Mouse (Mus musculus): ENCODE results near the gene Timm17b.

Gene Timm17b

DNA sequence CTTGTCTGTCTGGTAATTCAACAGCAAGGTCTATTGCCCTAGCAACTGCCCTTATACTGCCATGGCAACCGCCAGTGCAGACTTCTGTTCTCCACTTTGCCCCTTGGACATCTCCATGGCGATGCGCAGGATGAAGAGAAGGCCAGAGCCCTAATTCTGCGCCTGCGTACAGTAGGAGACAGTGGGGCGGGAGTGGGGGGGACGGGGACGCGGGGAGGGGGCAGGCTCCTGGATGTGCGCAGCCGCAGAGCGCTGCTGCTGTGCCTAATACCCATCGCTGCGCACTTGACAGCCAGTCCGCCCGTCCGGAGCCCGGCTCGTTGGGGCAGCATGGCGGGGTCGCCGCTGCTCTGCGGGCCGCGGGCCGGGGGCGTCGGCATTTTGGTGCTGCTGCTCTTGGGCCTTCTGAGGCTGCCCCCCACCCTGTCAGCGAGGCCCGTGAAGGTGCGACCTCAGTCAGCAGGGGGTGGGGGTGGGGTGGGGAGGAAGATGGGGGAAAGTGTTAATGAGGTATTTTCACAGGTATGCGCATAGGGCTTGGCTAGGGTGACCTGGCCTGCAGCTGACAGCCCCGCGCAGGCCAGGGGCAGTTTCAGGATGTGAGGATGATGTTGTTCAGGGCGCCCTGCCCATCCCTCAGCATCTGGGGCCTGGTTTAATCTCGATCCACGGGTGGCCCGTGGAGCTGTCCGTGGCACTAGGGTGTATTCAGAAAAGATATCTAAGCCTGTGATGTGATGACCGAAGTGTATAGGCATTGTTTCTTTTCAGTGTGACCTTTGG lies 20.6 kb downstream of the Timm17b start, which contains the start of gene Pcsk1n:
Gene Pcsk1n, plus strand, starts transcription at position 222 of the 783 bp plus-strand sequence.
- peak; percentile 29 for DNase-seq (ENCODE audit: low spot score)

- DNase-seq (ENCODE audit: low spot score), result no peak
Observed at GRCm38 (mm10) chrX:7922032-7922431, 22.9 kb downstream of the Timm17b start.

DNA sequence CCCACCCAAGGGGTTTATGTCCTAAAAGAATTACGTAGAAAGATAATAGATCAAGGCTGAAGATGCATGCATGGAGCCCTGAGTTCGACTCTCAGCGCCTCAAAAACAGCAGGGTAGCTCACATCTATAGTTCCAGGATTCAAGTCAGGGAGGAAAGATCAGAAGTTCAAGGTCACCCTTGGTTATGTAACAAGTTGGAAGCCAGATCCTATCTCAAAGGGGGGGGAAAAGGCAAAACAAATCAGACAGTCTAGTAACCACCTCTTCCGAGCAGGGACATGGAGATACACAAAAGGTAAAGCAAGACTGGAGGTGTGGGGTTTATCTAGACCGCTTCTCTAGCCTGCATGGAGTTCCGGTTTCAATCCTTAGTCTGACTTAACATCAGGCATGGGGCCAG lies 27.1 kb downstream of the Timm17b start:
- no peak for DNase-seq (ENCODE audit: low spot score)

- no peak for DNase-seq (ENCODE audit: low spot score)
Observed at GRCm38 (mm10) chrX:7927116-7927515, 28.0 kb downstream of the Timm17b start.

DNA sequence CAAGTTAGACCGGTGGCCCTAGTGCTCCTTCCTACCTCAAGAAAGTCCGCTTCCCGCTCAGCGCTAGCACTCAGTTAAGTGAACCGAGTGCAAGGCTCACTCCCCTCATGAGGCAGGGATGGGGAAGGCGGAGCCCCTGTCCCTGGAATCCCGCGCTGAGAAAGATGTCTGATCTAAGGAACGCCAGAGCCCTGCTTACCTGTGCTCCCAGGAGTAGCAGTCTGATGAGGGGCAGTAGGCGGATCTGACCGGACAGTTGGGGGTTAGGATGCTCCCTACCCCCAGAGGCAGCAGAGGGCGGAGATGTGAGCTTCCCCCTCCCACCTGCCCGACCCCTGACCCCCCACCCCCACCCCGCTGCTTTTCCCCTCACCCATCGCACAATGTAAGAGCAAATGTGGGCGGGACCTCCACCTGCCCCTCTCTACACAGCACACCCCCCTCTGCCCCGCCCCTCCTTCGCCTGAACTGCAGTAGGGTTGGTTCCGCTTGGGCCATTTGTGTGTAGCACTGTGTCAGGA lies 29.2 kb downstream of the Timm17b start, which contains the start of gene Eras:
Gene Eras, minus strand, starts transcription at position 338 of the 521 bp plus-strand sequence.
- no peak for DNase-seq (ENCODE audit: low spot score)

- DNase-seq (ENCODE audit: low spot score), result no peak
Observed at GRCm38 (mm10) chrX:7936874-7937273, 37.7 kb downstream of the Timm17b start.

GRCm38 (mm10) chrX:7937667-7938066 lies 38.5 kb downstream of the Timm17b start:
- no peak for DNase-seq (ENCODE audit: low spot score)

- no peak for DNase-seq (ENCODE audit: low spot score)
Observed at GRCm38 (mm10) chrX:7945618-7946017, 46.5 kb downstream of the Timm17b start.

- no peak for DNase-seq (ENCODE audit: low spot score)
Observed at GRCm38 (mm10) chrX:7947108-7947899, 48.1 kb downstream of the Timm17b start, which contains the start of gene Hdac6. TSS of gene Hdac6 (minus strand) at chrX:7947889.

DNA sequence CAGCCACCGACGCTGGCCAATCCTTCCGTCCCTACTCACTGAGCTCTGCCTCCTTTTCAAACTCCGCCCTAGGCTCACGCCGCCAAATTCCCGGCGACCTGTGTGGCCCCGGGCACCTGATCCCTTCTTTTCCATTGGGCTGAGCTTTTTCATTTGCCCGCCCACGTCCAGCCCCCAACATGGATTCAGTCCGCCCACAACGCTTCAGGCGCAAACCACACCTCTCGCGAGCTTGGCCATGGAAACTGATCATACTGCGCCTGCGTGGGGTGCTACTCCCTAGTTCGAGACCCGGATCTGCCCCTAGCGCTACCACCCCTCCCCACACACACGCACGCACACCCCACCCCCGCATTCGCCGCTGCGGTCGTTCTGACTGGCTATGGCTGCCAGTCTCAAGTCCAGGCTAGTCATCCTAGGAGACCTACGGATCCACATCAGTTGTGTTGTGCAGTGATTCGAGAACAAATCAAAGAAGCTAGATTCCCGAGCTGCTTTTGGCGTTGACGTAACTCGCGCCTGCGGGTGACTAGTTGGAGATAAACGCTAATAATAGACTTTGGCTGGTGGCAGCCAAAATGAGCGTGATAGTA lies 48.8 kb downstream of the Timm17b start:
- DNase-seq (ENCODE audit: low spot score), result peak; percentile 92

- no peak for DNase-seq (ENCODE audit: low spot score)
Observed at GRCm38 (mm10) chrX:7950091-7950490, 50.9 kb downstream of the Timm17b start.
